ENCODE assay signal across 16 mouse cellular contexts in the genomic region with DNA sequence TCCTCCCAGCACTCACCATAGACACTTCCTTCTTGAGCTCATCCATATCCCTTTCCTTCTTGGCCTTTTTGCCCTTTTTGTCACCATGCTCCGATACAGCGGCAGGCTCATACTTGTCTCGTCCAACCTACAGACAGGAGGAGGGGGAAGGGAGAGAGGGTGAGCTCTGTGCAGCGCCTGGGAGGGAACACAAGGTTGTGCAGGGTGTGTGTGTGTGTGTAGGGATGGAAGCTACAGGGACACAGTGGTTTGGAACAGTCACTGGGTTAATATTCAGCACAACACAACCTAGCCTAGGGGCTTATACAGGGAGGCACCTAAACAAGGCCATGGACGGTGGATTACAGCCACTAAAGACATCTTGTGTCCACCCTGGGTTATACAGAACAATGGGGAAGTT. TPM values are rescaled to one million over a fixed set of nuclear protein-coding genes. Genes with fewer than 3 reads are reported as not detected.
DNase-seq lines count a peak whose midpoint lies in the region; ATAC-seq lines count a peak whose summit lies in the region.
"Had no signal": no experiment of that assay in that cellular context is flagged by ENCODE, and none has a peak within 500 bp of the region (broad histone marks: within the 10 kb centered on the region; RNA-seq: fewer than 3 reads in every experiment).

No protein-coding gene starts in this region.

- peak; percentile 2 for DNase-seq in adrenal gland, postnatal 14 days
- DNase-seq in adrenal gland, adult (ENCODE audit: inconsistent age in 2 of 2, low spot score in 1 of 2), result no peak
- DNase-seq in heart, postnatal 25 days (ENCODE audit: low spot score), result no peak
- DNase-seq: adrenal gland, postnatal 25 days; lung, adult 2 months; lung, postnatal 4 days; thymus, postnatal 4 days had no signal

- 67% methylated on average over 5 of the region's 5 CpGs for WGBS in heart, embryonic 11.5 days (ENCODE audit: insufficient replicate concordance)
- WGBS in neural tube, embryonic 13.5 days, result 70% methylated on average over 5 of the region's 5 CpGs
- 73% methylated on average over 5 of the region's 5 CpGs for WGBS in neural tube, embryonic 15.5 days
- 68% methylated on average over 5 of the region's 5 CpGs for WGBS in stomach, embryonic 16.5 days
- 62% methylated on average over 5 of the region's 5 CpGs for WGBS in kidney, embryonic 15.5 days

- intact Hi-C loops in heart, postnatal 25 days (cut with DNase I), result no loop called here

- H3K27me3 ChIP-seq in heart, embryonic 11.5 days (ENCODE audit: control insufficient read depth, insufficient read depth, low read length), result no peaks in the 10 kb centered on the region
- no peaks in the 10 kb centered on the region for H3K27me3 ChIP-seq in neural tube, embryonic 13.5 days
- H3K27me3 ChIP-seq in neural tube, embryonic 15.5 days (replicated peaks), result no peaks in the 10 kb centered on the region
- no peaks in the 10 kb centered on the region for H3K27me3 ChIP-seq in stomach, embryonic 16.5 days (ENCODE audit: control insufficient read depth, insufficient read depth, low read length)
- H3K27me3 ChIP-seq in kidney, embryonic 15.5 days, result no peaks in the 10 kb centered on the region
- H3K27me3 ChIP-seq: CH12.LX; forebrain, embryonic 13.5 days; midbrain, embryonic 15.5 days; stomach, embryonic 15.5 days had no signal

- H3K36me3 ChIP-seq in heart, embryonic 11.5 days (ENCODE audit: control insufficient read depth, insufficient read depth, low read length), result peaks cover 44% of the 10 kb centered on the region
- H3K36me3 ChIP-seq in neural tube, embryonic 13.5 days, result peaks cover 46% of the 10 kb centered on the region
- H3K36me3 ChIP-seq in neural tube, embryonic 15.5 days, result peaks cover 39% of the 10 kb centered on the region
- H3K36me3 ChIP-seq in stomach, embryonic 16.5 days (ENCODE audit: control insufficient read depth, insufficient read depth, low read length), result peaks cover 6% of the 10 kb centered on the region; the same call in 1 of the 2 replicates
- H3K36me3 ChIP-seq in kidney, embryonic 15.5 days, result peaks cover 59% of the 10 kb centered on the region

- H3K4me2 ChIP-seq in heart, embryonic 11.5 days, result peak overlapping the region; percentile 88
- no peak overlapping the region for H3K4me2 ChIP-seq in neural tube, embryonic 13.5 days
- H3K4me2 ChIP-seq in neural tube, embryonic 15.5 days, result no peak overlapping the region
- no peak overlapping the region for H3K4me2 ChIP-seq in stomach, embryonic 16.5 days (ENCODE audit: low read depth, low read length)
- no peak overlapping the region for H3K4me2 ChIP-seq in kidney, embryonic 15.5 days
- H3K4me2 ChIP-seq: forebrain, embryonic 13.5 days; midbrain, embryonic 15.5 days; stomach, embryonic 15.5 days had no signal

- peak overlapping the region; percentile 63 for H3K9ac ChIP-seq in heart, embryonic 11.5 days (ENCODE audit: low read depth, low read length)
- no peak overlapping the region for H3K9ac ChIP-seq in neural tube, embryonic 13.5 days
- H3K9ac ChIP-seq in neural tube, embryonic 15.5 days (replicated peaks), result no peak overlapping the region
- H3K9ac ChIP-seq in stomach, embryonic 16.5 days (ENCODE audit: low read length), result no peak overlapping the region
- no peak overlapping the region for H3K9ac ChIP-seq in kidney, embryonic 15.5 days
- H3K9ac ChIP-seq: forebrain, embryonic 13.5 days; midbrain, embryonic 15.5 days; stomach, embryonic 15.5 days had no signal

- H3K27ac ChIP-seq in heart, embryonic 11.5 days (ENCODE audit: low read depth, low read length), result peak overlapping the region; percentile 100
- H3K27ac ChIP-seq in neural tube, embryonic 13.5 days (replicated peaks), result 0 out of 2 replicates have a peak overlapping the region, but pooled peaks have one; percentile 9
- no peak overlapping the region for H3K27ac ChIP-seq in neural tube, embryonic 15.5 days (replicated peaks)
- peak overlapping the region; percentile 9; the same call in 1 of the 2 replicates for H3K27ac ChIP-seq in stomach, embryonic 16.5 days (ENCODE audit: low read length)
- H3K27ac ChIP-seq in kidney, embryonic 15.5 days, result no peak overlapping the region
- H3K27ac ChIP-seq: forebrain, embryonic 13.5 days; midbrain, embryonic 15.5 days had no signal

- H3K4me3 ChIP-seq in heart, embryonic 11.5 days (ENCODE audit: low read depth, low read length), result no peak overlapping the region
- H3K4me3 ChIP-seq in neural tube, embryonic 13.5 days, result no peak overlapping the region
- no peak overlapping the region for H3K4me3 ChIP-seq in neural tube, embryonic 15.5 days (replicated peaks)
- no peak overlapping the region for H3K4me3 ChIP-seq in stomach, embryonic 16.5 days (replicated peaks; ENCODE audit: low read length)
- H3K4me3 ChIP-seq in kidney, embryonic 15.5 days (replicated peaks), result no peak overlapping the region
- H3K4me3 ChIP-seq: forebrain, embryonic 13.5 days; midbrain, embryonic 15.5 days; stomach, embryonic 15.5 days had no signal

- H3K9me3 ChIP-seq in heart, embryonic 11.5 days (replicated peaks; ENCODE audit: control insufficient read depth, low read length), result no peaks in the 10 kb centered on the region
- no peaks in the 10 kb centered on the region for H3K9me3 ChIP-seq in neural tube, embryonic 13.5 days
- H3K9me3 ChIP-seq in neural tube, embryonic 15.5 days (replicated peaks), result no peaks in the 10 kb centered on the region
- H3K9me3 ChIP-seq in stomach, embryonic 16.5 days (replicated peaks; ENCODE audit: control insufficient read depth, low read length), result no peaks in the 10 kb centered on the region
- no peaks in the 10 kb centered on the region for H3K9me3 ChIP-seq in kidney, embryonic 15.5 days (replicated peaks)
- H3K9me3 ChIP-seq: forebrain, embryonic 13.5 days; midbrain, embryonic 15.5 days; stomach, embryonic 15.5 days had no signal

- ATAC-seq in heart, embryonic 11.5 days (replicated peaks; ENCODE audit: insufficient number of reproducible peaks, low FRiP score, low TSS enrichment), result no peak
- ATAC-seq in neural tube, embryonic 13.5 days (ENCODE audit: low read depth), result no peak
- ATAC-seq in neural tube, embryonic 15.5 days (ENCODE audit: low FRiP score), result no peak
- ATAC-seq in stomach, embryonic 16.5 days (ENCODE audit: insufficient read depth, low FRiP score), result no peak
- ATAC-seq in kidney, embryonic 15.5 days (replicated peaks; ENCODE audit: low FRiP score), result no peak
- ATAC-seq: forebrain, embryonic 13.5 days; midbrain, embryonic 15.5 days had no signal

- peaks cover 82% of the 10 kb centered on the region for H3K4me1 ChIP-seq in heart, embryonic 11.5 days (ENCODE audit: control insufficient read depth, insufficient read depth, low read length)
- peaks cover 64% of the 10 kb centered on the region for H3K4me1 ChIP-seq in neural tube, embryonic 13.5 days (replicated peaks)
- H3K4me1 ChIP-seq in neural tube, embryonic 15.5 days, result peaks cover 48% of the 10 kb centered on the region
- H3K4me1 ChIP-seq in stomach, embryonic 16.5 days (ENCODE audit: control insufficient read depth, insufficient read depth, low read length), result peaks cover 42% of the 10 kb centered on the region
- peaks cover 49% of the 10 kb centered on the region for H3K4me1 ChIP-seq in kidney, embryonic 15.5 days

RNA-seq across cellular contexts. Expression of a gene that starts 9.5 kb away (rescaled TPM):
- 548 and 554 TPM in 2 replicates for total RNA-seq in adrenal gland, postnatal 14 days (2021)
- polyA plus RNA-seq in heart, embryonic 11.5 days (2014; fragmentation: Nextera tagmentation; extraction: Ambion mirVana), result 404 and 434 TPM in 2 replicates
- total RNA-seq in heart, postnatal 25 days (2021), result 100 to 1,000 TPM; 660 to 766 TPM
- 66.4 and 69.5 TPM in 2 replicates for polyA plus RNA-seq in neural tube, embryonic 13.5 days (2015; fragmentation: Nextera tagmentation; extraction: Ambion mirVana)
- 77.2 and 88.7 TPM in 2 replicates for polyA plus RNA-seq in neural tube, embryonic 15.5 days (2015; fragmentation: Nextera tagmentation; extraction: Ambion mirVana)
- polyA plus RNA-seq in stomach, embryonic 16.5 days (2015; fragmentation: Nextera tagmentation; extraction: Ambion mirVana), result 149 and 158 TPM in 2 replicates
- 220 and 247 TPM in 2 replicates for polyA plus RNA-seq in kidney, embryonic 15.5 days (2015; fragmentation: Nextera tagmentation; extraction: Ambion mirVana)

Comparison
In these comparisons a context has a peak if more than half of its experiments do, and no peak if none do; other contexts are left out.
1. H3K27ac ChIP-seq: peak in heart, embryonic 11.5 days (single experiment), neural tube, embryonic 13.5 days (single experiment) and stomach, embryonic 16.5 days (single experiment); none in neural tube, embryonic 15.5 days (single experiment) and kidney, embryonic 15.5 days (single experiment).